Mouse (Mus musculus) heart, adult 9 months (tissue): ENCODE data around the gene Recql5.
A peak's percentile ranks its signal among the peaks of the same experiment; 100 is the strongest.

Experiments
- DNase-seq, 2 experiments: peaks; one replicate each; pipeline ENCODE4 v3.0.0; 2022; ENCODE audit warnings: low spot score in 2 of 2

Gene Recql5

GRCm38 (mm10) chr11:115939690-115940329 lies 6.5 kb upstream of the Recql5 start:
- peak in 1 of 2 experiments; percentile 68 for DNase-seq

GRCm38 (mm10) chr11:115933747-115934110 lies 452 bp upstream of the Recql5 start:
- DNase-seq, result no peak

- DNase-seq, result no peak
These were observed 2.0 kb downstream of the Recql5 start for GRCm38 (mm10) chr11:115931235-115931634.

GRCm38 (mm10) chr11:115929818-115930217 lies 3.5 kb downstream of the Recql5 start:
- no peak for DNase-seq

GRCm38 (mm10) chr11:115929031-115929430 lies 4.2 kb downstream of the Recql5 start:
- DNase-seq, result no peak

DNA sequence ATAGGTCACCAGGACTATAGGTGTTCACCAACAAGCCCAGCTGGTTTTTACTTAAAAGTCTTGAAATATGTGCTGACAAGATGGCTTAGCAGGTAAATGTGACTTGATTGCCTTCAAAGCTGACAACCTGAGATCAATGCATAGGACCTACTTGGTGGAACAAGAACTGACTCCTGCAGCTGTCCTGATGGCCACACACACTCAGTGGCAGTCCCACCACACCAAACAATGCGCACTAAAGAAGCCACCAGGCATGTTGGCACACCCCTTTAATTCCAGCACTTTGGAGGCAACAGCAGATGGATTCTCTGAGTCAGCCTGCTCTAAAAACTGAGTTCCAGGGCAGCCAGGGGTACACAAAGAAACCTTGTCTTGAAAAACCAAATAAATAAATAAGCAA lies 11.3 kb downstream of the Recql5 start:
- DNase-seq, result no peak

DNA sequence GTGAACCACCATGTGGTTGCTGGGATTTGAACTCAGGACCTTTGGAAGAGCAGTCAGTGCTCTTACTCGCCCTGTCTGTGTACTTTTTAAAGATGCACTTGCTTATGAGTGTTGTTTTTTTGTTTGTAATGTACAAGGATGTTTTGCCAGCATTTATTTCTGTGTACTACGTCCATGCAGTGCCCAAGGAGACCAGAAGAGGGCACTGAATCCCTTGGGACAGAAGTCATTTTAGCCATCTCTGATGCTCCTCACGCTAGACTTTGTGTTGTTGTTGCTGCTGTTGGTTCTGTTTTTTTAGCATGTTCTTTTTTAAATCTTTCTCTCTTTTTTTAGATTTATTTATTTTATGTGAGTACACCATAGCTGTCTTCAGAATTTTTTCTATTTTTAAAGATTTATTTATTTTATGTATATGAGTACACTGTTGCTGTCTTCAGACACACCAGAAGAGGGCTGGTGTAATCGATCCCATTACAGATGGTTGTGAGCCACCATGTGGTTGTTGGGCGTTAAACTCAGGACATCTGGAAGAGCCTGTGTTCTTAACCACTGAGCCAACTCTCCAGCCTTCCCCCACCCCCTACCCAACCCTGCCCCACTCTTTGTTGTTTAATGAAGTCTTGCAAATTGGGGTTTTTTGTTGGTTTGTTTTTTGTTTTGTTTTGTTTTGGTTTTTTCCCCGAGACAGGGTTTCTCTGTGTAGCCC lies 13.0 kb downstream of the Recql5 start:
- no peak for DNase-seq

- DNase-seq, result no peak
These were observed 14.2 kb downstream of the Recql5 start for GRCm38 (mm10) chr11:115919073-115919472.

DNA sequence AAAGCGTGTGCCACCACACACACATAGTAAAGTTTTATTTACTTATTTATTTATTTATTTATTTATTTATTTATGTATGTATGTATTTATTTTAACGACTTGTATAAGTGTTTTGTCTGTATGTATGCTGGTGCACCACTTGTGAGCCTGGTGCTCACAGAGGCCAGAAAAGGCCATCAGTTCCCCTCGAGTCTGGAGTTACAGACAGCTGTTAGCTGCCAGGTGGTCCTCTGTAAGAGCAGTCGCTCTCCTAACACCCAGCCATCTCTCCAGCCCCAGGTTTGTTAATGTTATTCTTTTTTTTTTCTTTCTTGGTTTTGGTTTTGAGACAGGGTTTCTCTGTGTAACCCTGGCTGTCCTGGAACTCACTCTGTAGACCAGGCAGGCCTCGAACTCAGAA lies 14.6 kb downstream of the Recql5 start:
- DNase-seq, result no peak

DNA sequence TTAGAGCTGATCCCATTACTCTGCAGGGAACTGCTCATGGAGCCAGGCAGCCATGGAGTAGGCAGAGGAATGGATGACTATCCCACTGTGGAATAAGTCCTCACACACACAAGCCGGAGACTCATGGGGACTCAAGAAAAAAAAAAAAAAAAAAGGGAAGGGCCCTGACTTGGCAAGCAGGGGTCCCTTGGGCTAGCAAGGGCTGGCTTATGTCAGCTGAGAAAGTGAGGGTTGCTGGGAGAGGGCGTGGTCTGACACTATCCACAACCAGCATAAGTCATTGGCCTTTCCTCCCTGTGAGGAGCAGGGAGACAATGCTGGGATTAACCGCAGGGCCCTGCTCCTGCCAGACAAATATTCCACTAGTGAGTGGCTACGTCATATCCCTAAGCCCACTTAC lies 16.7 kb downstream of the Recql5 start:
- no peak for DNase-seq

DNA sequence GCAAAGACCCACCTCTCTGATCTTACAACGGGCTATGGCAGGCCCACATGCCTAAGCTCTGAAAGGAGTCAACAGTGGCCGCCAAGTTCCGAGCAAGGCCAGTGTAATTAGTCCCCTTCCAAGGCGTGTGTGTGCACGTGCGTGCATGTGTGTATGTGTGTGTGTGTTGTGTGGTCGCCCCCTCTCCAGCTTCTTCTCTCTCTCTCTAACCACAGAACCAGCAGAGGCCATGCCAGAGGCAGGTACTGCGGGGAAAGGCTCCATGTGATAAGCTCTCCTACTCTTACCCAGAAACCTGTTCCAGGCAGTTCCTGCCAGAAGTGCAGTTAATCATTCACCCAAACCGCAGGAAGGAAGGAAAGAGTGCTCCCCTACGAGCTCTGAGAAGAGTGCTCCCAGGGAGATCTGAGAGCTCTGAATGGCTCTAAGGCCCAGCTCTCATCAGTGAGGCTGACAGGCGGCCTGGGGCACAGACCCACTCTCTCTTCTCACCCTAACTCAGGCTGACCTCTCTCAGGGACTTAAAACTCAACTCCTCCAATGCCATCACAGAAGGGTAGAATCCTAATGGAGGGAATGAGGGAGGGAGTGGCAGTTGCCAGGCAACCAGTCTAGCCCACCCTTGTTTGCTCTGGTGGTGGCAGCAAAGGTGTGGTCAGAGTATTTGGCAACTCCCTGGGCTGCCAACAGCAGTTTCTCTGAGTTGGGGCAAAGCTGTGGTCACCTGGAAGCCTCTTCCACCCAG lies 21.5 kb downstream of the Recql5 start, which contains the start of gene Smim6:
TSS of gene Smim6 (plus strand) at position 386 of the 745 bp plus-strand sequence.
- no peak for DNase-seq

DNA sequence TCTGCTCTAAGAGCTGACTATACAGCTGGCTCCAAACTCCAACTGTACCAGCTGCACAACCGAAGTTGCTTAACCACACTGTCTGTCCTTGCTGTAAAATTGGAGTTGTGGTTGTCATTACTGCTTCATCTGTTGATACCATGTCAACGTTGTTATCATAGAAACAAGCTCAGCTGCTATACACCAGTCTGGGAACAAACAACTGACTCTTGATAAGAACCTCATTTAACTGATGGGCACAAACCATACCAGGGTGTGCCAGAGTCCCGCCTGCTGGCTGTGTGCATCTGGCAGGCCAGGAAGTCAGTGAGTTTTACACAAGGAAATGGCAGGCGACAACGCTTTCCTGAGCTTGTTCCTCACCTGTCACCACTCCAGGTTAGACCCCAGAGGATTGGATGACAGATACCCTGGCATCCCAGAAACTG lies 22.1 kb downstream of the Recql5 start:
- no peak for DNase-seq

DNA sequence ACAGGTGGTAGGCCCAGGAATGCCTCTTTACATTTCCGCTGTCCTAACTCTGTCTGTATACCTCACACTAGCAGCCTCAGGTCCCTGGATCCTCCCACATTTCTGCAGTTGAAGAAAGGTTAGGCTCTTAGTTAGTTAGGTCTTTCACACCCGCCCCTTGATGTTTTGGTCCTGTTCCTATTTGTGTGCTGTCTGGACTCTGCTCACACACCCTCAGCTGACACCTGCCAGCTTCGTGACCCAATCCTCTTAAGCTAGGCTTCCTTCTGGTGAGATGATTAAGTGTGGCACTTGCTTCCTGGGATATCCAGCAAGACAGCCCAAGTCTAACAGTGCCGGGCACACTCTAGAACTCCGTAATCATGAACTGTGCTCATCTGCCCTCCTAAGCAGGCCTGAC lies 26.8 kb downstream of the Recql5 start:
- no peak for DNase-seq

GRCm38 (mm10) chr11:115906116-115906515 lies 27.2 kb downstream of the Recql5 start:
- DNase-seq, result no peak

GRCm38 (mm10) chr11:115904956-115905790 lies 28.1 kb downstream of the Recql5 start:
- DNase-seq, result no peak

- no peak for DNase-seq
These were observed 28.9 kb downstream of the Recql5 start for GRCm38 (mm10) chr11:115904231-115904955.

DNA sequence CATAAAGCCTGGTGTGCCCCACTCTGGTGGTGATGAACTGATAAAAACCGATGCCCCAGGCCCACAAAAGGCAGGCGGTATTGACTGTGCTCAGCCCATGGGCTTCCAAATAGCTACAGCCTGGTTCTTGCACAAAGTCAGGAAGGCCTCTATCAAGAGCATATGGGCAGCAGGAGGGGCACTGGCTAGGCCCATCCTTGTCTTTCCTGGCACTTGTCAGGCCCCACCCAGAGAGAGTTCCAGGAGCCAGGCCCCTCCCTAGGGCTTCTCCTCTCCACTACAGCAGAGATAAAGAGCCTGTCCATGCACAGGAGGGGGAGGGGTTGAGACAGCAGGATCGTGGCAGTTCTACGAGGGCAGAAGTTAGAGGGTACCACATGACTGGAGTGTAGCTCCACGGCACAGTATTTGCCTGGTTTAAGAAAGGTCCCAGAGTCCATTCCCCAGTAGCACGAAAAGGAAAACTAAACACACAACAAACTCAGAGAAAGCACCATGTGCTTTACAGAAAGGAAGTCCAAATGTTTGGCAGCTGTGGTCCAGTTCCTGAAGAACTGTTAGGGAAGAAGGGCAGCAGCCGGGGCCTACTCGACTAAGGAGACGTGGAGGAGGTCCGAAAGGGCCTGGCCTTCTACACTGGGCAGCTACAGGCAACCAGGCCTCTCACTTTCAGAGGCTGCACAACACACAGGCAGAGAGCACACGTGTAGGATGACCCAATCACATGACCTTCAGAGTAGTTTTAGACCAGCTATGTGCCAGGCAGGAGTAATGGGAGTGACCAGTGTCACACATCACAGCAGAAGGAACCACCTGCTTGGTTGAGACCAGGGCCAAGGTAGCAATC lies 29.7 kb downstream of the Recql5 start:
- peak; percentile 71 to 74 for DNase-seq

- DNase-seq, result peak in 1 of 2 experiments; percentile 56
These were observed 30.4 kb downstream of the Recql5 start for GRCm38 (mm10) chr11:115902831-115903230.

DNA sequence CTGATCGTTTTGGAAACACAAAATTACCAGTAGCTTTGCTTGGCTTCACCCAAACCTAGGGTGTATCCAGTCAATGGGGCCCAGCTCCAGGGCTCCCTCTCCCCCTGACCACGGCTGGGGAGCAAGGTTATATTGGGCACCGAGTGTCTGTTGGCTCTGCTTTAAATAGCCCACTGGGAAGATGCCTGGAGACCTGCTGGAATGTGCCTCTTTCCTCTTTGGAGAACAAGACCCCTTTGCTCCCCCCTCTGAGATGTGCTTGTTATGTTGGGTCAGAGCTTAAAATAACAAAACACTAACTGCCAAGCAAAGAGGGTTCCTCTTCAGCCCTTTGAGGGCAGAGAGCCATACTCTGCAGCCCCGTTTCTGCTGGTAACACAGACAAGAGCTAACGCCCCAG lies 31.1 kb downstream of the Recql5 start:
- peak; percentile 70 for DNase-seq
